Mouse (Mus musculus): Measurements from ENCODE around the gene Hoxa9. TPM values are rescaled to one million over a fixed set of nuclear protein-coding genes. Genes with fewer than 3 reads are reported as not detected.
A peak's percentile ranks its signal among the peaks of the same experiment; 100 is the strongest.

Gene Hoxa9
- total and polyA plus RNA-seq, 2 experiments from 2014 or later, result 0.19 TPM; not detected in 1

DNA sequence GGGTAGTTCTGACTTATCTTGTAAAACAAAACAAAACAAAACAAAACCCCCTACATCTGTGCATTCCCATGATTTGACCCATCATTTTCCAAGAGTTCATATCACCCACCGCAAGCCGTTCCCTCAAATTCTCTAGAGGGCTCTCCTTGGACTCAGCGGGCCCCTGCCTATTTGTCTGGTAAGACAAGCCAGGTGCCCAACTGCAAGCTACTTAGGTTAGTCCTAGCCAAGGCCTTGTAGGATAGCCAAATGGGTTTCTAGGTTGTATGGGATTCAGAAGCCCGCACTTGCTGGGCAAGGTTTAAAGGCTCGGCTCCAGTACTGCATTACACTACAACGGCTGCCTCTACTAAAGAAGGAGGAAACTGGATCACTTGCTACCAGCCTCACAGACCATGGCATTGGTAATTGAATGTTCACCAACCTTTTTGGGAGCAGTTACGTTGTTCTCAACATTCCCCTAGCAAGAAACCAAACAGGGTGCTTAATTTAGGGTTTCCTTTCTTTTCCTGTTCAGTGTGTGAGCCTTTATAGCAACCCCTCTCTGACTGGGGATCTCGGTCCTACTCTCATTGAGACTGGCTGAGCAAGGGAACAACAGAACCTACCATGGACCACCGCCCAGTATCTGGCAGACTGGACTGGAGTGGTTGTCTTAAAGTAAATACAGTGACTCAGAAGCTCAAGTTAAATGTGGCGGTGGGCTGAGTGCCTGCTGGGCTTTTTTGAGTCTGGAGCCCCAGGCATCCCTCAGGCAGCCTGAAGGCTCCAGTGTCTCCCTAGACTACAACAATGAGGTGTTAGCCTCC, 6.7 kb upstream of the Hoxa9 start:
- no peak for ATAC-seq (ENCODE audit: insufficient read depth, low read depth)
- peaks cover 100% of the 10 kb centered on the region for H3K27me3 ChIP-seq (ENCODE audit: control insufficient read depth, insufficient read depth, low read length)
- no peak overlapping the region for H3K4me2 ChIP-seq (ENCODE audit: low read depth, low read length)
- H3K4me3 ChIP-seq (ENCODE audit: low read depth, low read length), result no peak overlapping the region
- no peak overlapping the region for H3K27ac ChIP-seq (ENCODE audit: low read depth)
- no peak overlapping the region for H3K9ac ChIP-seq (replicated peaks; ENCODE audit: low read depth, low read length)
- no peak for DNase-seq (ENCODE audit: low spot score)
- no peak for TF ChIP-seq EP300 (IDR thresholded peaks at IDR 0.05; ENCODE audit: low read depth)
- TF ChIP-seq CTCF (IDR thresholded peaks at IDR 0.05; ENCODE audit: low read depth), result no peak
- 10% methylated on average over 10 of the region's 10 CpGs for WGBS
- H3K4me1 ChIP-seq (ENCODE audit: control insufficient read depth, insufficient read depth), result 0 out of 2 replicates have a peak, but pooled peaks cover 3% of the 10 kb centered on the region
- no peaks in the 10 kb centered on the region for H3K9me3 ChIP-seq (replicated peaks; ENCODE audit: control insufficient read depth, low read length)
- H3K36me3 ChIP-seq (replicated peaks; ENCODE audit: control insufficient read depth, insufficient read depth, low read length), result no peaks in the 10 kb centered on the region

DNA sequence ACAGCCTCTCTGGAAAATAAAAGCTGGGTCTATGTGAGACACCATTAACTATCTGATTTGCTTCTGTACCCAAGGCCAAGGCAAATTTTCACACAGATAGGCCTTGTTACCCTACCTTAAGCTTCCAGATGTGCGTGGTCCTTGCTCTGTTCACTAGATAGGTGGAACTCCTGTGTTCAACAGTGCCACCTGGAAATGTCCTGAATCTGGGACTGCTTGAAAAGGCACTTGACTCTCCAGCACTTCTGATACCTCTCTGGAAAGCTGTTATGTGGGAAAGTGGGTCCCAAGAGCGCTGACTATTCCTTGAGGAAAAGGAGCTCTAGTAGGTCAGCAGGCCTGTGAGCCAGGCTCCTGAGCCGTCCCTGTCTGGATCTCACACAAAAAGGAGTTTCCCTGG, 5.9 kb upstream of the Hoxa9 start:
- no peak overlapping the region for H3K4me2 ChIP-seq (ENCODE audit: low read depth, low read length)
- H3K9ac ChIP-seq (replicated peaks; ENCODE audit: low read depth, low read length), result no peak overlapping the region
- H3K36me3 ChIP-seq (replicated peaks; ENCODE audit: control insufficient read depth, insufficient read depth, low read length), result no peaks in the 10 kb centered on the region
- H3K4me3 ChIP-seq (ENCODE audit: low read depth, low read length), result no peak overlapping the region
- DNase-seq (ENCODE audit: low spot score) (no peak), ATAC-seq (ENCODE audit: insufficient read depth, low read depth) (no peak)
- TF ChIP-seq CTCF (IDR thresholded peaks at IDR 0.05; ENCODE audit: low read depth), result no peak
- TF ChIP-seq EP300 (IDR thresholded peaks at IDR 0.05; ENCODE audit: low read depth), result no peak
- H3K27me3 ChIP-seq (ENCODE audit: control insufficient read depth, insufficient read depth, low read length), result peaks cover 100% of the 10 kb centered on the region
- 0 out of 2 replicates have a peak, but pooled peaks cover 3% of the 10 kb centered on the region for H3K4me1 ChIP-seq (ENCODE audit: control insufficient read depth, insufficient read depth)
- no peak overlapping the region for H3K27ac ChIP-seq (ENCODE audit: low read depth)
- no peaks in the 10 kb centered on the region for H3K9me3 ChIP-seq (replicated peaks; ENCODE audit: control insufficient read depth, low read length)
- WGBS, result 6% methylated on average over 3 of the region's 3 CpGs

- TF ChIP-seq CTCF (IDR thresholded peaks at IDR 0.05; ENCODE audit: low read depth) (no peak), EP300 (IDR thresholded peaks at IDR 0.05; ENCODE audit: low read depth) (no peak)
- Histone ChIP-seq H3K4me3 (ENCODE audit: low read depth, low read length) (no peak overlapping the region), H3K27ac (ENCODE audit: low read depth) (no peak overlapping the region), H3K36me3 (replicated peaks; ENCODE audit: control insufficient read depth, insufficient read depth, low read length) (no peaks in the 10 kb centered on the region), H3K9me3 (replicated peaks; ENCODE audit: control insufficient read depth, low read length) (no peaks in the 10 kb centered on the region), H3K9ac (replicated peaks; ENCODE audit: low read depth, low read length) (no peak overlapping the region), H3K4me2 (ENCODE audit: low read depth, low read length) (no peak overlapping the region), H3K27me3 (ENCODE audit: control insufficient read depth, insufficient read depth, low read length) (peaks cover 99% of the 10 kb centered on the region), H3K4me1 (ENCODE audit: control insufficient read depth, insufficient read depth) (0 out of 2 replicates have a peak, but pooled peaks cover 3% of the 10 kb centered on the region)
- ATAC-seq (ENCODE audit: insufficient read depth, low read depth), result no peak
- 28% methylated on average over 6 of the region's 6 CpGs for WGBS
- no peak for DNase-seq (ENCODE audit: low spot score)
These were observed 5.0 kb upstream of the Hoxa9 start for GRCm38 (mm10) chr6:52235866-52236265.

DNA sequence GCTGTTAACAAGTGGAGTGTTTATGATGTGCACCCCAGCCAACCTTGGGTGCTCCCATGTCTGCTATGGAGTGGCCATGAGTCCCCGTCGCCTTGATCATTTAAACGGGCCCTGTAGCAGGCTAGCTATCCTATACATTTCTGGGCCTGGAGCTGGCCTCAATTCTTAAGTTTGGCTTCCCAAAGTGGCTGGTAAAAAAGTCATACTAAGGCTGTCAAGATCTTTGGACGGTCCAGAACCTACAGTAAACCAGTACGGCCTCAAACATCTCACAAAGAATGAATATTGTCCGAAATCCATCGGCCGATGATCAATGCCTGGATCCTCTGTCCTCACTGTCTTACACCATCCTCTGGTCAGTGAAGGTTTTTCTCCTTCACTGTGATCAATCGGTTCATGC, 4.4 kb upstream of the Hoxa9 start:
- Histone ChIP-seq H3K36me3 (replicated peaks; ENCODE audit: control insufficient read depth, insufficient read depth, low read length) (no peaks in the 10 kb centered on the region), H3K27me3 (ENCODE audit: control insufficient read depth, insufficient read depth, low read length) (peaks cover 99% of the 10 kb centered on the region), H3K4me3 (ENCODE audit: low read depth, low read length) (peak overlapping the region; percentile 19; the same call in 1 of the 2 replicates), H3K27ac (ENCODE audit: low read depth) (no peak overlapping the region), H3K9ac (replicated peaks; ENCODE audit: low read depth, low read length) (no peak overlapping the region), H3K9me3 (replicated peaks; ENCODE audit: control insufficient read depth, low read length) (no peaks in the 10 kb centered on the region), H3K4me1 (ENCODE audit: control insufficient read depth, insufficient read depth) (0 out of 2 replicates have a peak, but pooled peaks cover 3% of the 10 kb centered on the region), H3K4me2 (ENCODE audit: low read depth, low read length) (no peak overlapping the region)
- WGBS, result 37% methylated on average over 9 of the region's 9 CpGs
- TF ChIP-seq CTCF (IDR thresholded peaks at IDR 0.05; ENCODE audit: low read depth) (no peak), EP300 (IDR thresholded peaks at IDR 0.05; ENCODE audit: low read depth) (no peak)
- DNase-seq (ENCODE audit: low spot score) (no peak), ATAC-seq (ENCODE audit: insufficient read depth, low read depth) (no peak)

- no peak overlapping the region for H3K9ac ChIP-seq (replicated peaks; ENCODE audit: low read depth, low read length)
- no peak overlapping the region for H3K27ac ChIP-seq (ENCODE audit: low read depth)
- ATAC-seq (ENCODE audit: insufficient read depth, low read depth), result no peak
- peaks cover 99% of the 10 kb centered on the region for H3K27me3 ChIP-seq (ENCODE audit: control insufficient read depth, insufficient read depth, low read length)
- H3K4me2 ChIP-seq (ENCODE audit: low read depth, low read length), result no peak overlapping the region
- DNase-seq (ENCODE audit: low spot score), result no peak
- TF ChIP-seq CTCF (IDR thresholded peaks at IDR 0.05; ENCODE audit: low read depth) (no peak), EP300 (IDR thresholded peaks at IDR 0.05; ENCODE audit: low read depth) (no peak)
- H3K36me3 ChIP-seq (replicated peaks; ENCODE audit: control insufficient read depth, insufficient read depth, low read length), result no peaks in the 10 kb centered on the region
- H3K4me1 ChIP-seq (ENCODE audit: control insufficient read depth, insufficient read depth), result no peaks in the 10 kb centered on the region
- WGBS, result 1% methylated on average over 60 of the region's 68 CpGs
- peak overlapping the region; percentile 19; the same call in 1 of the 2 replicates for H3K4me3 ChIP-seq (ENCODE audit: low read depth, low read length)
- H3K9me3 ChIP-seq (replicated peaks; ENCODE audit: control insufficient read depth, low read length), result no peaks in the 10 kb centered on the region
These were observed 3.7 kb upstream of the Hoxa9 start for GRCm38 (mm10) chr6:52234428-52235140.

Measured in heart, postnatal 0 days (tissue).